Mouse (Mus musculus) mesoderm, embryonic 11.5 days (tissue): Measurements from ENCODE around the gene Fiz1.
"Not testable (repeated sequence)": the region's sequence is repeated elsewhere in the genome, so short reads cannot be mapped to it uniquely, and the experiment has no call there.

Source experiments
- DNase-seq: peaks from one replicate; pipeline ENCODE4 v3.0.0-alpha.2; 2012; ENCODE audit warnings: low read depth, low spot score

Gene Fiz1

GRCm38 (mm10) chr7:5038109-5038732 is 23.7 kb upstream of the Fiz1 start, which contains the start of gene Zfp784:
TSS of gene Zfp784 (minus strand) at chr7:5038446.
- DNase-seq: peak; percentile 92

- no peak for DNase-seq
These were observed 23.0 kb upstream of the Fiz1 start for GRCm38 (mm10) chr7:5037467-5037866.

GRCm38 (mm10) chr7:5037026-5037425 is 22.5 kb upstream of the Fiz1 start:
- DNase-seq: no peak

GRCm38 (mm10) chr7:5036136-5036535 is 21.6 kb upstream of the Fiz1 start:
- DNase-seq: no peak

- DNase-seq: no peak
These were observed 21.1 kb upstream of the Fiz1 start for GRCm38 (mm10) chr7:5035628-5036027.

GRCm38 (mm10) chr7:5033818-5034217 is 19.3 kb upstream of the Fiz1 start, which contains the start of gene 4632433K11Rik:
TSS of gene 4632433K11Rik (plus strand) at chr7:5034118.
- DNase-seq: no peak

- DNase-seq: no peak
These were observed 17.0 kb upstream of the Fiz1 start for GRCm38 (mm10) chr7:5031496-5031895.

GRCm38 (mm10) chr7:5030554-5031275 is 16.2 kb upstream of the Fiz1 start:
- no peak for DNase-seq

- DNase-seq: no peak
These were observed 15.4 kb upstream of the Fiz1 start for GRCm38 (mm10) chr7:5029946-5030345.

GRCm38 (mm10) chr7:5029543-5029942 is 15.0 kb upstream of the Fiz1 start:
- no peak for DNase-seq

- DNase-seq: no peak
These were observed 6.7 kb upstream of the Fiz1 start for GRCm38 (mm10) chr7:5021197-5021596.

GRCm38 (mm10) chr7:5020685-5021084 is 6.2 kb upstream of the Fiz1 start:
- peak; percentile 15 for DNase-seq

GRCm38 (mm10) chr7:5020000-5020681 is 5.6 kb upstream of the Fiz1 start, which contains the start of the genes Zfp865 and Ccdc106:
TSS of gene Zfp865 (plus strand) at chr7:5020376.
TSS of gene Ccdc106 (plus strand) at chr7:5020553.
- peak; percentile 99 for DNase-seq

- DNase-seq: not testable (repeated sequence)
These were observed 5.1 kb upstream of the Fiz1 start for GRCm38 (mm10) chr7:5019576-5019975.

GRCm38 (mm10) chr7:5017931-5018330 is 3.4 kb upstream of the Fiz1 start:
- no peak for DNase-seq

GRCm38 (mm10) chr7:5017352-5017751 is 2.9 kb upstream of the Fiz1 start:
- no peak for DNase-seq

- no peak for DNase-seq
These were observed 2.4 kb upstream of the Fiz1 start for GRCm38 (mm10) chr7:5016920-5017319.

- DNase-seq: no peak
These were observed 1.6 kb upstream of the Fiz1 start for GRCm38 (mm10) chr7:5016057-5016456.

- peak; percentile 94 for DNase-seq
These were observed 863 bp upstream of the Fiz1 start, which contains the start of gene Gm44973 for GRCm38 (mm10) chr7:5015118-5016001. TSS of gene Gm44973 (plus strand) at chr7:5015496.

- DNase-seq: no peak
These were observed 1.6 kb downstream of the Fiz1 start for GRCm38 (mm10) chr7:5012681-5013513.
